Mouse (Mus musculus) testis, postnatal 10 days (tissue): Measurements from ENCODE around the gene Ankrd31.
"Not testable (repeated sequence)": the region's sequence is repeated elsewhere in the genome, so short reads cannot be mapped to it uniquely, and the experiment has no call there.

Experiments
- DNase-seq: peaks from one replicate; pipeline ENCODE4 v3.0.0; 2021; ENCODE audit warnings: low spot score

The Ankrd31 gene

DNA sequence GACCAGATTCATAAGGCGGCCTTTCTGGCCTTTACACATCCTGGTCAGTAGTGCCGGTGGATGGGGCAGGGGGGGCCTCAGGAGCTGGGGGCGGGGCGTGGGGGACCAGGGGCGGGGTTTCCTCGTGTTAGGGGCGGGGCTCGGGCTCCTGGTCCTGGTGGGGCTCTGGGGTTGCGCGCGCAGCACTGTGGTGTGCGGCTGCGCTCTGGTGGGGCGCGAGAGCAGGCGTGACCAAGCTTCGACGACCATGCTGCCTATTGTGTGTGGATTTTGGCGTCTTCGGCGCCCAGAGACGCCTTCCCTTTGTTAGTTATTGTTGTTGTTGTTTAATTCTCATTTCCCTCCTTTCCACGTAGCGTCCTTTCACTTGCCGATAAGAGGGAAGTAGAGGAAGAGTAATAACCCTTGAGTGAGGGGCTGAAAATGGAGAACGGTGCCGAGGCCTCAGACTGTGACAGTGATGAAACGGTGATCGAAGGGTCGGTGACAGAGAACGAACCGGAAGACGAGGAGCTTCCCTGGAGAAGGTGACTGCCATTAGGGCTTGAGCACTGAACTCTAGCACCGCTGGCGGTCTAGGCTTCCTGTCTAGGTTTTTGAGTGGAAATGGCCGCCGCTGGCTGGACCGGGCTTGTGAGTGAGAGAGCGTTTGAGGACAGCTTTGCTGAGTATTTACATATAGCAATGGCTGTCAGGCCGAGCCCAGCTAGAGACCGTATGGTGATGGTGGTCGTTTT, at the start of gene Ankrd31:
Ankrd31 (plus strand) TSS at position 164 of the 737 bp plus-strand sequence.
- peak; percentile 66 for DNase-seq

DNA sequence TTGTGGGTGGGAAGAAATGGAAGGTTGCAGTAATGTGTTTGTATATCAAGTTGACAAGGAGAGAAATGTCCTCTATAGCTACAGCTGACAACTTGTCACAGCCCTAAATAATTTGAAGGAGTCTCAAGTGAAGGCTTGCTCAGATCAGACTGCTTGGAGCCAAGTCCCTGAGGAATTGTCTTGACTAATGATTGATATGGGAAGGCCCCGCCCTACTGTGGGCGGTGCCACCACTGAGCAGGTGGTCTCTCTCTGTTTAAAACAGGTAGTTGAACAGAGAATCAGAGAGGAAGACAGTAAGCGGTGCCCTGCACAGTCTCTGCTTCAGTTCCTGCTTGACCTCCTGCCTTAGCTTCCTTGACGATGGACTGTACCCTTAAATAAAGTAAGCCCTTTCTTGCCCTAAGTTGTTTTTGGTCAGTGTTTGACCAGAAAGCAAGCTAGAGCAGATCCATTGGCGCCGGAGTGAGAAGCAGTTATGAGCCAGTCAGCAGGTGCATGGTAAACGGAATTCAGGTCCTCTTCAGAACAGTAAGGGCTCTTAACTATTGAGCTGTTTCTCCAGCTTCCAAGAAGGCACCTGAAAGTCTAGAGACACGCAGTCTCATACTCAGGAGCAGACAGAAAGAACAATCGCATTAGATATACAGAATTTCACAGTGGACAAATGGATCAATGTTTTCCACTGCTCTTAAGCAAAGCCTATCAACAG, 45.3 kb upstream of the Ankrd31 start:
- DNase-seq, result no peak

DNA sequence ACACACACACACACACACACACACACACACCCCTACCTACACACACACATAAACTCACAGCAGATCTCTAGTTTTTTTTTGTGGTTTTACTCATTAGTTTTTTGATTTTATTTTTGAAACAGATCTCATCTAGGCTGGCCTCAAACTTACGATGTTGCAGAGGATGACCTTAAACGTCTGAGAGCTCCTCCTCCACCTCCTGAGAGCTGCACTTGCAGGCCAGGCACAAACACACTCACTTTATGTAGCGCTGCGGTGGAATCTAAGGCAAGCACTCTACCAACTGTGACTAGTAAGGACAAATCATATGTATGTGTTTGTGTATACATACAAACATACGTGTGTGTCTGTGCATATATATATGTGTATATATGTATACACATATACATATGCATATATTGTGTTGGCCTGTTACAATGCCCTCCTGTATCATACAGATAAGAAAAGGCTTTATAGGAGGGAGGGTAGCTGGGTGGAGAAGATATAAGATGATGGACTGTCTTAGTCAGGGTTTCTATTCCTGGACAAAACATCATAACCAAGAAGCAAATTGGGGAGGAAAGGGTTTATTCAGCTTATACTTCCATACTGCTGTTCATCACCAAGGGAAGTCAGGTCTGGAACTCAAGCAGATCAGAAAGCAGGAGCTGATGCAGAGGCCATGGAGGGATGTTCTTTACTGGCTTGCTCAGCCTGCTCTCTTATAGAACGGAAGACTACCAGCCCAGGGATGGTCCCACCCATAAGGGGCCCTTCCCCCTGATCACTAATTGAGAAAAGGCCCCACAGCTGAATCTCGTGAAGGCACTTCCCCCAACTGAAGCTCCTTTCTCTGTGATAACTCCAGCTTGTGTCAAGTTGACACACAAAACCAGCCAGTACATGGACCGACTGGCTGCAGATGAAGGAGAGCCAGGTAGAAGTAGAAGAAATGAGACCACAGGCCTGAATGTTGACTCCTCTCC, 38.5 kb upstream of the Ankrd31 start:
- DNase-seq, result no peak

DNA sequence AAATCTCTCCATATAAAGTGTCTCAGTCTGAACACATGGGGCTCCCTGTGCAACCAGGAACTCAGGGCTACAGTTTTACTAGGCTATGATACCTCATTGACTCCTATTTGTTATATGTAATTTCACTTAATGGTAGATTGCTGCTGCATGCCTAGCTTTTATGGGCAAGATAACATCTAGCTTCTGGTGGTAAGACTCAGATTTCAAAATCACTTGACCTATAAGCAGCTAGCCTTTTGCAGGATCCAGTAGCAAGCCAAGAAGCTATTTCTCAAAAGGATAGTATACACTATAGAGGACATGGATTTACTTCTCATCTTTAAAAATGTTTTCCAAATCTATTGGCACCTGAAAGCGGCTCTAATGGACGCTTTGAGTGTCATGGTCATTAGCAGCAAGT, 31.8 kb upstream of the Ankrd31 start:
- no peak for DNase-seq

DNA sequence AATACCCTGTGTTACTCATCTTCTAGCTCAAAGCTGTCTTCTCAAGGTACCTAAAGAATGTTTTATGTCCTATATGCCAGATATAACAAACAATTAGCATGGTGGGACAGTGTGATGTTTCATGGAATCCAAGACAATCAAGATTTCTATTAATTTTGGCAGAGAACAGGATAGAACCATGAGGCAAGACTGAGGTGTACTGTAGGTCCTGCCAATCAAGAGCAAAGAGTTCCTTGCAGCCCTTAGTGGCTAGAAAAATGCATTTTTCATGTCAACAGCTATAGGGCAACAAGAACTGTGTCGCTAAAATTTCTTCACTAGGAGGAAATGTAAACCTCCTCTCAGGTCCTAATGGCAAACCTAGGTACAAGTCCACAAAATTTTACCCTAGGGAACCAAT, 30.3 kb upstream of the Ankrd31 start:
- no peak for DNase-seq

DNA sequence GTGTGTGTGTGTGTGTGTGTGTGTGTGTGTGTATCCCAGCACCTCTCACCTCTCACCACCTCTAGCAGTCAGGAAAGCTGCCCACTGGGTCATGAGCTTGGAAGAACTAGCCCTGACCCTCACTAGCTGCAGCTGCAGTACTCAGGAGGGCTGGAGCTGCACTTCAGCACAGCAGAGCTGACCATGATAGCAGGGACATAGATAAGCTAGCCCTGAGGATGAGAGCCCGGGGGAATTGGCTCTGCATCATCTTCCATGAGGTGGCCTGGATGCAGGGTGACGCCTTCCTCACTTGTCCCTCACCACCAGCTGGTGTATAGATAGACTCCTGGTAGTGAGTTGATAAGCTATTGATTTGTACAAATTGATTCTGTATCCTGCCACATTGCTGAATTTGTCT, 28.1 kb upstream of the Ankrd31 start:
- DNase-seq, result no peak

DNA sequence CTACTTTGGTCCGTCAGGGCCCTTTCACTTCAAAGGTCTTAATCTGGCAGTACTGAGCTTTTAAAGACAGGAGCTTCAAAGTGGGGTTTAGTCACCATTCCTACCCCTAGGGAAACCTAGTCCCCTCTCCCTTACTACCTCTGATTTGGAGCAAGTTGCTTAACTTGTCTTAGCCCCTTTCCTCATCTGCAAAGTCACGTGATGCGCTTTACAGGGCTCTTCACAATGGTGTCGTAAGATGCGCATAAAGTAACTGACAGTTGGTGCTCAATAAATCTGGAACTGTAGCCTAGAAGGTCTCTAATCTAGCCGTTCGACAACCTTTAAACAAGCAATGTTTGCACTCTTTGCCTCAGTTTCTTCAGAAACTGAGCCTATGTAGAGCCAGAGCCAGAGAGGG, 19.8 kb upstream of the Ankrd31 start:
- DNase-seq, result no peak

DNA sequence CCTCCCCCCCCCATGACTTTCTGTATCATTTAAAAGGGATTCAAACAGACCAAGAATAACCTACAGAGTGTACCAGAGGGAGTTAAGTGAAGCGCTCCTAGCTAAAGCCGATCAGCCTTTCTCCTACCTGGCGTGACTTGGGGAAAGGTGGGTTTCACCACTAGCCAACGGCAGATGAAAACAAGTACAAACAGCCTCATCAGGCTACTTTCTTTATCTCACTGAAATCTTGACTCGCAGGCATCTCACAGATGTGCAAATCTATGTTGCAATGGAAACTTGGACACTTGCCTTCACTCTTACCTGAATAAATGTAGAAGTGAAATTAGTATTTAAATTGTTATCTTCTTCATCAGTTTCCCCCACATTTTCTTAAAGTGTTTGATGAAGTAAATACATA, 18.9 kb upstream of the Ankrd31 start:
- no peak for DNase-seq

DNA sequence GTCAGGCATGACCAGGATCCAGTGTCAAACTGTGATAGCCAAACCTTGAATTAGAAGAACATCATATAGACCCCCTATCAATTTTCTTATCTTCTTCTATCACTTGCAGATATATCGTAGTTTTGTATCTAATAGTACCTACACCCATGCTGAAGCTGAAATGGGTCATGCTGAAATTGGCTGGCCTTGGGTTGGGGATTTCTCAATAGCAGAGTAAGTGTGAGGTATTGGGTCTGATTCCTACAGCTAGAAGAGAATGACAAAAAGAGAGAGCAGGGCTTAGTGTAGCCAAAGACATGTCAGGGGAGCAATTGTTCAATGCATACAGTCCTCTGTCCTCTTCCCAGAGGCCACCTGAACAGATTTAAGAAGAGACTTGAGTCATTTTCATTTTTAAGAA, 18.0 kb upstream of the Ankrd31 start:
- no peak for DNase-seq

DNA sequence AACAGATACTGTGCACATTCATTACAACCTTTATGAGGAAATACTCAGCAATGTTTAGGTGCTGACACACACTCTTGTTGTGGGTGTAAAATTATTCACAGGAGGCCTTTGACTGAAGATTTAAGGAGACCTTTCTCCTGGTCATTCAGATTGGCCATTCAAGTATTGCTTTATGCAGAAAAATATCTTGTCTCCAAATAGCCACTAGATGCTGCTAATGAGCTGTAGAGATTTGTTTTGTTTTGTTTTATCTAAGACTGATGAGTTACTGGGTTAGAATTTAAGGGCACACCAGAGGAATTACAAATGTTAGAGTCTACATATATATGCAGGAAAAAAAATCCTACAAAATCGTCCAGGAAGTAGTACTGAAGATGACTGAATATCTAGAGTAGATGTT, 12.9 kb upstream of the Ankrd31 start:
- DNase-seq, result no peak

DNA sequence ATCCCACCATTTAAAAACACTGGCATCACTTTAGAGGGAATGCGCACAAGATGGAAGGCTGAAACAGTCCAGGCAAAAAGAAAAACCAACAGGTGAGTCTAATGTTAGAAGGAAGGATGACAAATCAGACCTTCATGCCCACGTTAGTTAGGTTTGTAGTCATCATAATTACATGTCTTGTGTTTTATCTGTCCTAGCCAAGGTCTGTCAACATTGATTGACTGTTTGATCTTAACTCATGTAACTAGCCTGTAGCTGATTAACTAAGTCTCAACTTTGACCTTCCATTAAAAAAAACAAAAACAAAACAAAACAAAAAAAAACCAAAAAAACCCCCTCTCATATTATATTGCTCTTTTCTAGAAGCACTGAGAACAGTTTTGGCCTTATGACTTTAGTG, 7.9 kb upstream of the Ankrd31 start:
- DNase-seq, result no peak

DNA sequence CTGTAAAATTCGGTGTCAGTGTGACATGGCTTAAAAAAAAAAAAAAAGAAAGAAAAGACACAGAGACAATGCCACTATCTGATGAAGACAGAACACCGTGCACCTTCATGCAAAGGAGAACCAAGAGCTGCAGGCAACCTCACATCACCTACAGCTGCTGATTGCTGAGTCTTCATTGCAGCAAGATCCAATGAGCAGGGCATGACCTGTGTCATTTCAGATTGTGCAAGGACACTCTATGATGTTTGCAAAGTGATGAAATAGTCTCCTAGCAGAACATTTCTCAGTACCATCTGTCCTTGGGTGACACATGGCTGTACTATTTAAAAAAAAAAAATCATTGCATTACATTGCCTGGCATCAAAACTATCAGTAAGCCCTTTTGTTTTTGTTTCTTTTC, 5.2 kb upstream of the Ankrd31 start:
- no peak for DNase-seq

DNA sequence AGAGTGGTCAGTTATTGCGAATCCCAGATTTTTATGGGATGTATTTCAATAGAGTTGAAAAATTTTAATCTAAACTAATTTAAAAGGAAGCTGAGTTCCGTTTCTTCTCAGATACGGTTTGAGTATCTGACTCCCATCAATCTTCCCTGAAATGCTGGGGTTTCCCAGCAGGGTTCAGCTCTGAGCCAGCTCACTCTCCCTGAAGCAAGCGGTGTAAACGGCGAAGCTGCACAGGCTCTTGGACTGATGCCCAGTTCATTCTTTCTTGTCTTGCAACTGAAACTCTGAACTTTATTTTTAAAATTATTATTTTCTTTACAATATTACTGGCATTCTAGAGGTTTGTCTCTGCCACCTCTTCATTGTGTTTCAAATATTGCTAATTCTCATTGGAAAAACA, 2.0 kb upstream of the Ankrd31 start:
- DNase-seq, result no peak

DNA sequence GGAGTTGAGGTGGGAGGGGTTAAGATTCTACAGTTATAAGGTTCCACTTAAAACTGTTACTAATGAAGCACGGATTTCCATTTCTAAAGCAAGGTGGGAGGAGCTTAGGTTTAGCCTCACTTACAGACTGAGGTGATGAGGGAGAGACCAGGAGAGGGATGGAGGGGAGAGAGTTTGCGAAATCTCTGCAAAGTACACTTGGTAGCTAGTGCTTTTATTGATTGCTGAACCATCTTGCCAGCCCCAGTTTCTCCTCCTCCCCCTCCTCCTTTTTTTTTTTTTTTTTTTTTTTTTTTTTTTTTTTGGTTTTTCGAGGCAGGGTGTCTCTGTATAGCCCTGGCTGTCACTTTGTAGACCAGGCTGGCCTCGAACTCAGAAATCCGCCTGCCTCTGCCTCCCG, 1.8 kb downstream of the Ankrd31 start:
- no peak for DNase-seq

DNA sequence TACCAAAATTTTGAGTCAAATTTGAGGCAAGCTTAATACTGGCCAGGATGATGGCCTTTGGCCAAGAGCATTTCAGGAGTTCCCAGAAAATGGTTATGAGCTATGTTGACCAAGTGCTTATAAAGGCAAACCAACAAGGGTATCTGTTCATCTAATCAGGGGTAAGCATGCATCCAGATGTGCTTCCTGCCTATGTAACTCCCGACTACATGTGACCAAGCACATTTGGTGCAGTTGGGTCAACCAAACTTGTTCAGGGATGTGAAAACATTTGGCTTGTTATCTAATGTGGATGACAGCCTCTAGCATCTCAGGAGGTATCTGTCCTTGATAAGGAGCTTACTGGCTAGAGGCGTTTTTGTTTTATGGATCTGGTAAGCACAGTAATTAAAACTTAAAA, 12.8 kb downstream of the Ankrd31 start:
- DNase-seq, result no peak

DNA sequence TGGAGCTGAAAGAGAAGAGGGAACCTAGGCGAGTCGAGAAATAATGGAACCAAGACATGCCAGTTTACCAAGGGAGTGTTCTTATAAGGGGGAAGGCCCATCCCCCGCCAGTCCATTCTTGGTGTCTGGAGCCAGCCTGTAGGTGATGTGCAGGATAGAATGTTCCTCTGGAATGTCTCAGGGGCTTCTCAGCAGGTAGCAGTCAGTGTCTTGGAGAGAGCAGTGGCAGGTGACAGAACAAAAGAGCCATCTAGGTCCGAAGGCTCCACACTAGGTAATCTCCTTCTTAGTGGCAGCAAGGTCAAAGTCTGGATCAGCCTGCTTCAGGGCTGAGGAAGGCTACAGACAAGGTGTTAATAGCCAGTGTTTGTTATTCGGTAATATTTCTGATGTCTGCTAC, 38.0 kb downstream of the Ankrd31 start:
- not testable (repeated sequence) for DNase-seq

DNA sequence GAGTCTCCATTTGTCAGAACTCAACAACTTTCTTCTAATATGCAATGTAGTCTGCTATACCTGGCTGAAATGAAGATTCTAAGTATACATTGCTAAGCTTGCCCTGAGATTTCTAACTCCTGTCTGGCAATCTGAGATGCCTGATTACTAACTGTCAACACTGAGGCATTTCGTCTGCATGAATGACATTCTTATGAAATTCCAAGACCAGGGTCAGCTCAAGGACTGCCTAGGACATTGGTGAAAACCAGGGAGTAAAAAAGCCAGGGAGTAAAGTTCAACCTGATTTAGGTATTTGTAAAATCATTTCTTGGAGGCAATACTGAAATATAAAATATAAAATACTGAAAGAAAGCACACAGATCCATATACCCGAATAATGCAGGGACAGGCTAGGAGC, 45.4 kb downstream of the Ankrd31 start:
- DNase-seq, result no peak

DNA sequence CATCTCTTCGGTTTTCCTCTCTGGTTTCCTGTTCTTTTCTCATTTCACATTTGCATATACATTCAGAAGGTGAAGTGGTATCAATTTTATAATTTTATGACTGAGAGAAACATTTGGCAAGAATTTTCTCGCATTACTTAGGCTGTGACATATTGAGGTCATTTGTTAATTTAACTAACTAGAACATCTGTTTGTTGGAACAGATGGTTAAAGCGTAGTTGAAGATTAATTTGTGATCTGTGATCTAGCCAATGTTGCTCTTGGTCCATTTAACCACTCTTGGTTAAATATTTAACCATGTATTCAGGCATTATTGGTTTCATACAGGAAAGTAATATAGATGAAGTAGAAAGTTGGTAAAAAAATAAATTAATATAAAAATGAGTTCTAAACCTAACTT, 47.2 kb downstream of the Ankrd31 start:
- no peak for DNase-seq

DNA sequence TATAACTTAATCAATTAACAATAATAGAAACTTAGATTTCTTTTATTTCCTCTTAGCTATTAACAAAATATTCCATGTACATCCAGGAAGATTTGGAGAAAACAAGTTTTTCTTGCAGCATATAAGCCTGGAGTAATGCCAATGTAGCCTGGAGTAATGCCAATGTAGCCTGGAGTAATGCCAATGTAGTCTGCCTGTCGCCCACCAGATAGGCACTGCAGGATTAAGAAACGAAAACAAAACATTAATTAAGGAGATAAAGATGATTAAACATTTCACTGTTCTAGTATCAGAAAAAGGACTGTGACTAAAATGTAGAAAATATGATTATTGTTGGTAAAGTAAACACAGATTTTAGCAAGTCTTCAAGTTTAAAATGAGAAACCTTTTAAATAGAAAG, 49.4 kb downstream of the Ankrd31 start:
- DNase-seq, result no peak

DNA sequence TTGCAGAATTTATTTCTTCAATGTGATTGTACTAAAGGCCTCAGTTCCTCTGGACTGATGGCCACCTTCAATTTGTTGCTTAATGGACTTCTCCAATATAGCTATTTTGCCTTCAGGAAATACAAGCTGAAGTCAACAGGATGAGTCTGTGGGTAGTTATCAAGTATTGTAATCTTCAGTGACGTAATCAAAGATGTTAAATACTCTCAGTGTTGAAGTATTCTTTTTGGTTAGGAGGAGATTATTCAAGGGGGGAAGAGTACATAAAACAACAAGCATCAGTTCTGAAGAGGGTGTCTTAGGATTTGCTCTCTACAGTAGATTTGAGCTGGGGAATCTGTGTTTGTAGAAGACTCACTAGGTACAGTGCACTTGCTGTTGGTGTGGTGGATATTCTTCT, 101.7 kb downstream of the Ankrd31 start:
- DNase-seq, result no peak

DNA sequence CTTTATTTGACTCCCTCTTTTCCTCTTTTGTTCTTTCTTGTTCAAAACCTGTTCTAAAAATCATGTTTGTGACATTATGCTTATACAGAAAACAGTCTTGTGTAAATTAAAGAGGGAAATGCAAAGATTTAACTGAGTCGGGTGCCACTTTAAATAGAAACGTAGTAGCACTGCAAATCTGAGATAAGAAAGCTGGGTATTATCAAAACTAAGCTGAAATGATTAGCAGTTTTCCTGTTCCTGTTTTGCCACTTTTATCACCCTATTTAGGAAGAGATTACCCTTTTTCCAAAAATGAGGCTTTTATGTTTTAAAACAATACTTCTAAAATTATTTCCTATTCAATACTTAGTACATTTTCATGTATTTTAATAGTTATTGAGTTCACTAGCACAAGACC, 104.1 kb downstream of the Ankrd31 start:
- no peak for DNase-seq

DNA sequence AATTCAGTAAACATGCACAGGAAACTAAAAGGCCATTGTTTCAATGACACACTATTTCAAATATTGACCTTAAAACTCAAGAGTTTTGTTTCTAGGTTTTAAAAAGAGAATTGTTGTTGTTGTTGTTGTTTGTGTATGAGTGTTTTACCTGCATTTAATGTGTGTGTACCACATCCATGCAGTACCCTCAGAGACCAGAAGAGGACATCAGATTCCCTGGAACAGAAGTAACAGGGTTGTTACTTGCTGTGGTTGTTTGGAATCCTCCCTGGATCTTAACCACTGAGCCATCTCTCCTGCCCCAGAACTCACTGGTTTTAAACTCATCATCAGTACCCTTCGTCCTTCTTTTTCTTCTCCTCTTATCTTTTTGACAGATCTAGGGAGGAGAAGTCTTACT, 105.2 kb downstream of the Ankrd31 start:
- no peak for DNase-seq

DNA sequence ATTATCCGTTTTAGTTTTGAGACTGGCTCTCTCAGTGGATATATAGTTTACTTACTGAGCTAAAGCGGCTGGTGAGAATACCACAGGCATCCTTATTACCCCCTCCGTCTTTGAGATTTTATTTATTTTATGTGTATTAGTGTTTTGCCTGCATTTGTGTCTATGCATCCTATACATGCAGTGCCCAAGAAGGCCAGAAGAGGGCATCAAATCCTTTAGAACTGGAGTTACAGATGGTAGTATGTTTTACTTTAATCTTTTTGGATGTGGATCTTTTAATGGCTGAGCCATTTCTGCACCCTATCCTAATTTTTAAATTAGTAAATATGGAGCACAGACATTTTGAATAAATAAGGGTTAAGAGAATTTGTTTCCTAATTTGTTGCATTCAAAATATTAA, 107.1 kb downstream of the Ankrd31 start:
- DNase-seq, result peak; percentile 86
